Mouse (Mus musculus) Muller cell, postnatal 12 days (primary cell): ENCODE measurements around the gene B3gnt9.

ENCODE experiments used
- DNase-seq: peaks from one replicate; pipeline ENCODE4 v3.0.0-alpha.2; 2015; ENCODE audit errors: inconsistent ontology term

B3gnt9 gene

DNA sequence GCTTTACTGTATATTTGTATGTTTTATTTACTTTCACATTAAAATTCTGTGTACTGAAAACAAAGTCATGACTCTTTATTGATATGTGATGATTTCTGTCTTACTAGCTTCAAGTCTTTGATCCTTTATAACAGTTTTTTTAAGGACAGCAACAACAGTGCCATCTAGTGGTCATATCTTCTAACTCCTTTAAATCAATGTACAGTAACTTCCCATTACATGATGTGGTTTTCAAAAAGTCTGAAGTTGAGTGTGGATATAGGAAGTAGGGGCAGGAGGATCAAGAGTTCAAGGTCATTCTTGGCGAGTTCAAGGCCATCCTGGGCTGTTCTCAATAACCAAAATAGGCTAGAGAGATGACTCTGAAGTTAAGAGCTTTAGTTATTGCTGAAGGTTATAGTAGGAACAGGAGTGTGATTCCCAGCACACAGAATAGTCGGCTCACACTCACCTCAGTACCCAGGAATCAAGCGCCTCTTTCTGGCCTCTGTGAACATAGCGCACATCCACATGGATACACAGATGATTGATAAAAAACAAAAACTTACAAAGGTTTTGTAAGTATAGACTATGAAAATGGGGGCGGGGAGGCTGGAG, 36.9 kb downstream of the B3gnt9 start:
- DNase-seq = peak; percentile 48

DNA sequence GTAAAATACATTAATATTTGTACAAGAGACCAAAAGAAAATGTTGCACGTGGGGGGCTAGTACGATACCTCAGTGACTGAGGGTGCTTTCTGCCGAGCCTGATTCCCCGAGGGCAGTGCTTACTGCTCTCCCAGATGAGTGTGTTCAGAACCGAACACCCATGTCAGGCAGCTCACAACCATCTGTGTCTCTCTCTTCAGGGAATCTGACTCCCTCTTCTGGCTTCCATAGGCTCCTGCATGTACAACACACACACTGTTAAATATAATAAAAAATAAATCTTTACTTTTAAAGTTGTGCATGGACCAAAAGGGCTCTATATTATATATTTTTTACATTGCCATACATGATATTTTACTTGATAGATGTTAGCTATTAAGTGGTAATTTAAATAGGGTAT, 40.8 kb downstream of the B3gnt9 start:
- DNase-seq = no peak

DNA sequence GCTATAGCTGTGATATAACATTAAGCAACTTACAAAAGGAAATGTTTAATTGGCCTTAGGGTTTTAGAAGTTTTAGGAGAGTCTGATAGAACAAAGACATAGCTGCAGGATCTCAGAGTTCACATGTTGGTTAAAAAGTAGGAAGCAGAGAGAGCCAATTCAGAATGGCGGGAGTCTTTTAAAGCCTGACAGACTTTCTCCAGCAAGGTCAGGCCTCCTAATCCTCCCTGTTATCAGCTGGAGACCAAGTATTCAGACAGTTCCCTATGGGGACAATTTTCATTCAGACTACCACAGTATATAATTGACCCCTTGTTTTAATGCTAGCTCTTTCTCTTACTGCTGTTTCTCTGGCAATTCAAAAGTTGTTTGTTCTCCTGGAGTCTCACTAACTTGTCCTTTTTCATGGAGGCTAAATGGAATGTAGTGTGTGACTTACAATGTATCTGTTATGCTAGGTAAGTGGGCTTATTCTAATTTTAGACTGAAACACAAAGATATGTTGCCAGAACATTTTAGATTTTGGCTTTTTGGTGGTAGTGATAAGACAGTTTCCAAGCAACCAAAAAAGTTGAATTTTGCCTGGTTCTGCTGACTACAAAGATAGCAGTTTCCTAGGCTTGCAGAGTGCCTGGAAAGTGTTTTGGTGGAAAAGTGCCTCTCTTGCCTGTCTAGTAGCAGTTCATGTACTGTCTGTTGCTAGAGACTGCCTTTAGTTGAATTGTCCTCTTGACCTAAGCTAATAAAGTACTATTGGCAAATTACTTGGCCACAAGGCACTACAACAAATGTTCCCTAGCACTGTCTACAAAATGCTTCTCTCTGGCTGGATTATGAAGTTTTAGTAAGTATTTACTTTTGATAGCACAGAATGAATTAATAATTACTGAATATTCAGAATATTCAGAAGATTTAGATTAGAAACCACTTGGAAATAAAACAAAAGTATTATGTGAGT, 45.5 kb downstream of the B3gnt9 start:
- no peak for DNase-seq

DNA sequence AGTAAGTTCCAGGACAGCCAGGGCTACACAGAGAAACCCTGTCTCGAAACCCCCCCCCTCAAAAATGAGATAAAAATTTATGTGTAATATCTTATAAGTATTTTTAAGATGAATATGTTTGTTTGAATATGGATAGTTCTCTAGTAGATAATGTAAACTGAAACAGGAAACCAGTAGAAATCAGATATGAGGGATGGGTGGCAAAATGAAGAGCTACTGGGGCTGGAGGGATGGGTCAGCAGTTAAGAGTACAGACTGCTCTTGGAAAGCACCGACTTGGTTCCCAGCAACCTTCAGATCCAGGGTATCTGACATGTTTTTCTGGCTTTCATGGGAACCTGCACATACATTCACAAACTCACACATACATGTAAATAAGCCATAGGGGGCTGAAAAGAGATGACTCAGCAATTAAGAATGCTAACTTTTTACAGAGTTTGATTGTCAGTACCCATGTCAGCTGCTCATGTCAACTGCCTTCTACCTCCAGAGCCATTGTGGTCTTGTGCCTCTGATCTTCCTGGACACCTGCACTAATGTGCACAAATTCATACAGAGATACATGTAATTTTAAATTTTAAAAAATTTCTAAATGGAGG, 47.2 kb downstream of the B3gnt9 start:
- no peak for DNase-seq

DNA sequence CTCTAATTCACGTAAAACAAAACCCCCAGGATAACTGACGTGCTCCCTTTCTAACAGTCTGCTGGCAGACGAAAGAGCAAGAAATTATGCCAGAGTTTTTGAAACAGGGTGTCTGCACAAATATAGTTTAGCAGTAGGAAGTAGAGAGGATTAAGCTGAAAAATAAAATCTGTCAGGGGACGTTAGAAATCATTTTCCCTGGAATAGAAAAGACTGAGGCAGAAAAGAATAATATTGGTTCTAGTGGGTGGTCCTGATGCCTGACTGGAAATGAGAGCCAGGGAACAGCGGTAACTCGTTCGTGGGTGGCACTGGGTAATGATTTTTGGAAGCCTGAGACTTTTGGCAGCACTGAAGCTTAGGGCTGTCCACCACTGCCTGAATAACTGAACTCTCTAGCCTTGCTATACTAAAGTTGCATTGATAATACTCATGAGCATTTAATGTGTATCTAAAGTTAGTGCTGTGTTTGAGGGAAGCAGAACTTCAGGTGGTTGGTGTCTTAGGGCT, 48.1 kb downstream of the B3gnt9 start:
- DNase-seq = peak; percentile 20

DNA sequence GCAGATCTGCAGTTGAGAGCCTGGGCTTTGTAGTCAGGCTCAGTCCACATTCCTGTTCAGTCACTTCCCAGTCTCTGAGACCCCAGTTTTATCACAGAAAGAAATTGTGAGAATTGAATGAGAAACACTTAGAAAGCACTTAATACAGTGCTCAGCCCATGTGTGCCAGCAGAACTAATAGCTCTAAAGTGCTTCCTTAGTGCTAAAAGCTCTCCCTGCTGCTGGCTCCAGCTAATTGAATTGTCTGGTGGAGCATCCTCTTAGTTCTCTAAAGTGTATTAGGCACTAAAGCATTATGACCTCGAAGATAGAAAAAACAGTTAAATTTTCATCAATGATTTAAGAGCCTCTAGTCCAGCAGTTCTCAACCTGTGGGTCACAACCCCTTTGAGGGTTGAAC, 49.2 kb downstream of the B3gnt9 start:
- DNase-seq = no peak
